9 mouse cellular contexts compared by ENCODE assay signal in the genomic region with DNA sequence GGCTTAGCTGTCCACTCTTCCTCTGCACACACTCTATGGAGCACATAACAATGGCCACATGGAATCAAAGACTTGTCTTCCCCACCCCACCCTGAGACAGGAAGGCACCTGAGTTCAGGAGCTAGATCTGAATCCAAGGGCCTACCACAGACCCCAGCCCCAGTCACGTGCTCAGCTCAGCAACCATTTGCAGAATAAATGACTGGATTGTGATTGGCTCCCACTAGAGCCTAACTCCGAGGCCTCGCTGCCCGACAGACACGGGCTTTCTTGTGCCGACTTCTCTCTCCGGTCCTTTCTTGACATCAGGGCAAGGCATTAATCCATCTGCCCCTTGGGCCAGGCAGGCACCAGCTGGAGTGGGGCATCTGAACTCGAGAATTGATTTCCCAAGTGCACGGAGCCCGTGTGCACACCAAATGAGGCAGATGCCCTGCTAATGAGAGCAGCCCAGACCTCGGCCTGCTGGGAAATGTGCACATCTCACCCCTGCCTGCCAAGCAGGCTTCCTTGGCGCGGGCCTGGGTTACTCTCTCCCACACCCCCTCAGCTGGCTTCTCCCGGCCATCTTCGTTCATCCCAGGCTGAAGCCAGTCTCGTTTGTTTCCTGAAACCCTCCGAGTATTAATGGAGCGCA.
DNase-seq lines count a peak whose midpoint lies in the region; ATAC-seq and TF ChIP-seq lines count a peak whose summit lies in the region.
"Had no signal": no experiment of that assay in that cellular context is flagged by ENCODE, and none has a peak within 500 bp of the region (broad histone marks: within the 10 kb centered on the region; RNA-seq: fewer than 3 reads in every experiment).

No protein-coding gene starts in this region.

- H3K4me1 ChIP-seq in ES-E14 (ENCODE audit: control insufficient read depth in 2 of 2, insufficient read depth in 2 of 2, low read length in 2 of 2, poor library complexity in 1 of 2) = peaks cover 6 to 7% of the 10 kb centered on the region in 2 experiments; a peak in 2 of 4 replicates
- H3K4me1 ChIP-seq in hindbrain, embryonic 11.5 days (replicated peaks; ENCODE audit: control insufficient read depth, insufficient read depth, low read length) = 0 out of 2 replicates have a peak, but pooled peaks cover 2% of the 10 kb centered on the region
- peaks cover 24% of the 10 kb centered on the region for H3K4me1 ChIP-seq in midbrain, embryonic 13.5 days (replicated peaks)
- H3K4me1 ChIP-seq in liver, embryonic 11.5 days (replicated peaks; ENCODE audit: control insufficient read depth, insufficient read depth, low read length) = 0 out of 2 replicates have a peak, but pooled peaks cover 2% of the 10 kb centered on the region

- in situ Hi-C loops in ES-E14 (cut with MboI; ENCODE audit: low sequenced_read_pairs in 2 of 2, unreplicated experiment in 2 of 2) = no loop called here

- no peaks in the 10 kb centered on the region for H3K36me3 ChIP-seq in ES-E14 (ENCODE audit: control insufficient read depth, insufficient read depth, low read length, poor library complexity, severe bottlenecking)
- H3K36me3 ChIP-seq in hindbrain, embryonic 11.5 days (ENCODE audit: control insufficient read depth, insufficient read depth, low read length) = no peaks in the 10 kb centered on the region
- H3K36me3 ChIP-seq in midbrain, embryonic 13.5 days = no peaks in the 10 kb centered on the region
- H3K36me3 ChIP-seq in liver, embryonic 11.5 days (ENCODE audit: control insufficient read depth, insufficient read depth, low read length) = no peaks in the 10 kb centered on the region
- H3K36me3 ChIP-seq: liver, embryonic 13.5 days had no signal

- no peak overlapping the region for H3K4me3 ChIP-seq in ES-E14 (ENCODE audit: insufficient read depth in 1 of 2, low read depth in 1 of 2, low read length in 2 of 2, poor library complexity in 1 of 2, severe bottlenecking in 1 of 2)
- H3K4me3 ChIP-seq in hindbrain, embryonic 11.5 days (ENCODE audit: low read depth, low read length) = no peak overlapping the region
- H3K4me3 ChIP-seq in midbrain, embryonic 13.5 days (replicated peaks) = no peak overlapping the region
- no peak overlapping the region for H3K4me3 ChIP-seq in liver, embryonic 11.5 days (ENCODE audit: low read depth, low read length)
- H3K4me3 ChIP-seq: liver, embryonic 13.5 days had no signal

- H3K27ac ChIP-seq in ES-E14 (ENCODE audit: insufficient read depth, low read depth, low read length, poor library complexity, severe bottlenecking) = no peak overlapping the region
- H3K27ac ChIP-seq in hindbrain, embryonic 11.5 days (ENCODE audit: low read depth, low read length) = peak overlapping the region; percentile 81
- H3K27ac ChIP-seq in midbrain, embryonic 13.5 days = peak overlapping the region; percentile 88
- no peak overlapping the region for H3K27ac ChIP-seq in liver, embryonic 11.5 days (ENCODE audit: low read depth, low read length)
- H3K27ac ChIP-seq: liver, embryonic 13.5 days had no signal

- 0 out of 2 replicates have a peak overlapping the region, but pooled peaks have one; percentile 36 for H3K9ac ChIP-seq in ES-E14 (ENCODE audit: insufficient read depth, low read depth, low read length, poor library complexity, severe bottlenecking)
- H3K9ac ChIP-seq in hindbrain, embryonic 11.5 days (ENCODE audit: low read depth, low read length) = no peak overlapping the region
- 0 out of 2 replicates have a peak overlapping the region, but pooled peaks have one; percentile 20 for H3K9ac ChIP-seq in midbrain, embryonic 13.5 days (replicated peaks)
- H3K9ac ChIP-seq in liver, embryonic 11.5 days (ENCODE audit: low read depth, low read length) = no peak overlapping the region
- H3K9ac ChIP-seq: liver, embryonic 13.5 days had no signal

- no peaks in the 10 kb centered on the region for H3K9me3 ChIP-seq in ES-E14 (ENCODE audit: control insufficient read depth, insufficient read depth, low read depth, low read length)
- H3K9me3 ChIP-seq in hindbrain, embryonic 11.5 days (ENCODE audit: control insufficient read depth, low read length) = no peaks in the 10 kb centered on the region
- no peaks in the 10 kb centered on the region for H3K9me3 ChIP-seq in midbrain, embryonic 13.5 days
- no peaks in the 10 kb centered on the region for H3K9me3 ChIP-seq in liver, embryonic 11.5 days (ENCODE audit: control insufficient read depth, low read length)
- H3K9me3 ChIP-seq: liver, embryonic 13.5 days had no signal

- ATAC-seq in hindbrain, embryonic 11.5 days (ENCODE audit: low FRiP score) = peak; percentile 88
- peak; percentile 88 for ATAC-seq in midbrain, embryonic 13.5 days
- no peak for ATAC-seq in liver, embryonic 11.5 days (replicated peaks; ENCODE audit: low FRiP score)

- no peaks in the 10 kb centered on the region for H3K27me3 ChIP-seq in hindbrain, embryonic 11.5 days (ENCODE audit: control insufficient read depth, insufficient read depth, low read length)
- H3K27me3 ChIP-seq in midbrain, embryonic 13.5 days = no peaks in the 10 kb centered on the region
- no peaks in the 10 kb centered on the region for H3K27me3 ChIP-seq in liver, embryonic 11.5 days (replicated peaks; ENCODE audit: control insufficient read depth, insufficient read depth, low read length)
- H3K27me3 ChIP-seq: liver, embryonic 13.5 days had no signal

- 68% methylated on average over 18 of the region's 18 CpGs for WGBS in hindbrain, embryonic 11.5 days
- 37% methylated on average over 18 of the region's 18 CpGs for WGBS in midbrain, embryonic 13.5 days
- WGBS in liver, embryonic 11.5 days = 82% methylated on average over 18 of the region's 18 CpGs

- H3K4me2 ChIP-seq in hindbrain, embryonic 11.5 days (replicated peaks; ENCODE audit: low read depth, low read length) = no peak overlapping the region
- peak overlapping the region; percentile 34 for H3K4me2 ChIP-seq in midbrain, embryonic 13.5 days (replicated peaks)
- no peak overlapping the region for H3K4me2 ChIP-seq in liver, embryonic 11.5 days
- H3K4me2 ChIP-seq: liver, embryonic 13.5 days had no signal

- DNase-seq in ES-E14 (ENCODE audit: low read depth, low spot score) = no peak
- peak; percentile 59 for DNase-seq in R1 (ENCODE audit: low read depth, low spot score)
- DNase-seq in hindbrain, embryonic 11.5 days (ENCODE audit: low spot score) = peak; percentile 65
- no peak for DNase-seq in liver, embryonic 11.5 days (ENCODE audit: low spot score)
- no peak for DNase-seq in spleen, postnatal 4 days (ENCODE audit: low spot score in 2 of 2)
- DNase-seq in liver = no peak
- DNase-seq: cerebellum, adult 11 months; liver, embryonic 13.5 days had no signal

TF ChIP-seq in ES-E14, 5 proteins besides CTCF, POLR2A, EP300 and RAD21:
- TF ChIP-seq CHD2 (IDR thresholded peaks at IDR 0.05; ENCODE audit: low read depth, low read length) (no peak), ZC3H11A (IDR thresholded peaks at IDR 0.05; ENCODE audit: borderline replicate concordance, low read depth, low read length) (no peak), HCFC1 (IDR thresholded peaks at IDR 0.05; ENCODE audit: borderline replicate concordance, insufficient read depth, low read length) (no peak), MAFK (IDR thresholded peaks at IDR 0.05; ENCODE audit: insufficient read depth, low read depth, low read length) (no peak), ZNF384 (IDR thresholded peaks at IDR 0.05; ENCODE audit: low read depth, low read length) (no peak)

Comparison
In these comparisons a context has a peak if more than half of its experiments do, and no peak if none do; other contexts are left out.
1. DNase-seq: peak in R1 (single experiment) and hindbrain, embryonic 11.5 days (single experiment); none in ES-E14 (single experiment), liver, embryonic 11.5 days (single experiment), spleen, postnatal 4 days (0 of 2) and liver (single experiment).
2. H3K27ac ChIP-seq: peak in hindbrain, embryonic 11.5 days (single experiment) and midbrain, embryonic 13.5 days (single experiment); none in ES-E14 (single experiment) and liver, embryonic 11.5 days (single experiment).
3. H3K9ac ChIP-seq: peak in ES-E14 (single experiment) and midbrain, embryonic 13.5 days (single experiment); none in hindbrain, embryonic 11.5 days (single experiment) and liver, embryonic 11.5 days (single experiment).